Mouse (Mus musculus) adrenal gland, adult 8-10 months (tissue): ENCODE measurements around the gene Kcna3. TPM values are rescaled to one million over a fixed set of nuclear protein-coding genes. Genes with fewer than 3 reads are reported as not detected.

Source experiments
- DNase-seq: peaks from one replicate; pipeline ENCODE4 v3.0.0; 2022
- total RNA-seq, 4 experiments: library from RNA; stranded (reverse); gene quantifications; 2 replicates each; pipeline ENCODE4 v1.2.4; 2022

Gene Kcna3
- total RNA-seq, 4 experiments from 2014 or later, result 0.91 to 2.5 (median 1.3) TPM

DNA sequence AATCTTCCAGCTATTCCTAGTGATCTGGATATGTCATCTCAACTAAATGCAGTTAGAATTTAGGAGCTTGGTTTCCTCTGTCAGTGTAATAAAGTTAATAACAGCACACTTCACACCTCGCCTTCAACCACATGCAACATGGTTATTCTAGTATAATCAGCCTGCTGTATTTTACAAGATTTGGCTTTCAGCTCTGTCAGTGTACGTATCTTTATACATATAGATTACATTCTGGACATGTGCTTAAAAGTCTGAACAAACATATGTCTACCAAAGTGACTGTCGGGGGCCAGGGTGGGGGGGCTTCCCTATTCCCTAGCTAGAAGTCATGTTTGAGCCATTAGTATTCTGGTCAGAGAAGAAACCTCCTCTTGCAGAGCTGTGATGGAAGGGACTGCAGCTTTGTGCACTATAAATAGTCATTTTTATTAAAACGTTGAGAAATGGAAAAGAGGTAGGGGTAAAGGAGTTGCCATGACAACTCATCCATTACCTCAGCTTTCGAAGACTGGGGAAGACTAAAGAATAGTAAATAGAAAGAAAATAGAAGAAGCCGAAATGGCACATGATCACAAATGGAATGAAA is 29.6 kb downstream of the Kcna3 start:
- no peak for DNase-seq

DNA sequence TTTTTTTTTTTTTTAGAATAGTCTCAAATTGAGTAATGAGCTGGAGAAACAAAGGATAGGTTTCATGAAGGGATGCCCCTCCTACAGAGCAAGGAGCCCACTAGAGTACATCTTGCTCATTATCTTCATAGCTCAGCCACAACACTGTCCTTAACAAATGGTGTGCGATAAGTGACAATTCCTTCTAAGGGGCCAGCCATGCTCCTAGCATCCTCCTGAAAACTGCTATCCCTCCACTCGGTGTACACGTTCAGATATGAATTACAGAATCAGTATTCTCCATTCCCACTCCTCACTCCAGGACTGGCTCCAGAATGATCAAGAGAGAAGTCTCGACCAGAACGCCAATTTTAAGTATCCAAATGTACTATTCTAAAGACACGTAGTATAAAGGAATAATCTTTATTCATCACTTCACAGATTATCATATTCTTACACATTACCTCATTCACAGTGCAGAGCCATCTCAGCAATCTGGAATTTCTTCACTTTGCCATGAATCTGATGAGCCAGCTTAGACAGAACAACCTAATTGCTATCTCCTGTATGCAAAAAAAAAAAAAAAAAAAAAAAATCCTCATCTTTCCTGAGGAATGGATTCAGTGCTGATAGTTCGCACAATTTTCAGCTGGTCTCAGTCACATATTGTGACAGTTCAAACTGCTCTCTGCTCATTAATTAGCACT is 30.3 kb downstream of the Kcna3 start:
- no peak for DNase-seq

- DNase-seq, result no peak
Observed at GRCm38 (mm10) chr3:107067245-107067644, 31.3 kb downstream of the Kcna3 start.

- DNase-seq, result no peak
Observed at GRCm38 (mm10) chr3:107073863-107074262, 37.9 kb downstream of the Kcna3 start.

GRCm38 (mm10) chr3:107075705-107076104 is 39.7 kb downstream of the Kcna3 start:
- no peak for DNase-seq

GRCm38 (mm10) chr3:107076658-107077057 is 40.7 kb downstream of the Kcna3 start:
- no peak for DNase-seq

GRCm38 (mm10) chr3:107077101-107077500 is 41.1 kb downstream of the Kcna3 start:
- no peak for DNase-seq

GRCm38 (mm10) chr3:107080803-107081202 is 44.8 kb downstream of the Kcna3 start:
- no peak for DNase-seq

DNA sequence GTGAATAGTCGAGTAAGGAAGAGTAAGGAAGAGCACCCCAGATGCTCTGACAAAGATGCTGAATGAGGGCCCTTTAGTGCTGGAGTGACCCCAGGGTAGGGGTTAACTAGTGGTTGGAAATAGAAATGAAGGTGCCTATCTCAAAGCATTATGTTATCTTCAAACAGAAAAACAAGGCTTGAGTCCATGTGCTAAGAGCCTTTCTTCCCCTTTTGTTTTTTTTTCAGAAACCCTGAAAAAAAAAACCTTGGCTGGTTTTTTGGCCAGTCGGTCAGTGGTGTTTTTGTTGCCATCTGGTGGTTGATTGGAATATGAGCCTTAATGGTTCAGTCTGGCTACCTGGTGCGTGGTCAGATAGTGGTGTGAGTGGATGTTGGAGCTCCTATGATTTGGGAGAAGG is 45.3 kb downstream of the Kcna3 start:
- no peak for DNase-seq

DNA sequence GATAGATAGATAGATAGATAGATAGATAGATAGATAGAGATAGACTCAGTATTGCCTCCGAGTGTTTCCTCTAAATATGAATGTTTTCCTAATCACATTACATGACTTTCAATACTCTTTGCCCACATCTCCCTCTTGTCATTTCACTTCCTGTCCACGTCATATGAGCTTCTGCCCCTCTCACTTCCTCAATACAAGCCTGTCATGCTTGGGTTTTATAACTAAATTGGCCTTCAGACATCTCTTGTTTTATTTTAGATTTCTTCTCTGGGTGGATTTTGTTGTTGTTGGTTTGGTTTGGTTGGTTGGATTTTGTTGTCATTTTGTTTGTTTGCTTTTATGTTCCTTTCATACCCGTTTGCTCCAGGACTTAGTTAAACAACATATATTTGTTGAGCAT is 48.6 kb downstream of the Kcna3 start:
- no peak for DNase-seq

DNA sequence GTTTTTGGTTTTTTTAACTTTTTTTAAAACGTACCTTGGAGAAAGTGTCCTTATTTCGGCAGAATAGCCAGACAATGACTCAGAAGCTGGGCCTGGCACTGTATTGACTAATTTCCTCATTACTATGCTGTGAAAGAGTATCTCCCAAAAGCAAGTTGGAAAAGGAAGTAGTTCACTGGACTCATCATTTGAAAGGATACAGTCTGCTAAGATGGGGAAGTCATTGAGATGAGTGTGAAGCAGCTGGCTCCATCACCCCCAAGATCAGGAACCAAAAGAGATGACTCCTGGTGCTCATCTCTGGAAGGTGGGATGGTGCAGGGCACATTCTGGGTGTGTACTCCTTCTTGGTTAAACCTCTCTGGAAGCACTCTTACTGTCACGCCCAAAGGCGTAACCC is 51.4 kb downstream of the Kcna3 start:
- DNase-seq, result no peak

Other genes starting within 250 kb of the Kcna3 start
- 10 to 100 TPM in 2 of 4 experiments, 1 to 10 TPM in 2; 6.5 to 18.4 (median 12.7) TPM for gene Cd53, start 246.0 kb upstream of the Kcna3 start, total RNA-seq
- not detected for gene Olfr266, start 209.9 kb upstream of the Kcna3 start, total RNA-seq
- 1 to 10 TPM in 2 of 4 experiments, under 1 TPM in 2; 0.61 to 2.3 (median 1.1) TPM for gene Kcna2, start 65.0 kb downstream of the Kcna3 start, total RNA-seq
- not detected for gene Kcna10, start 146.9 kb downstream of the Kcna3 start, total RNA-seq
- gene Cym, start 185.6 kb downstream of the Kcna3 start, total RNA-seq, result under 1 TPM in 3 of 4 experiments, not detected in 1; 0.20 to 0.31 (median 0.28) TPM
- not detected for gene A630076J17Rik, start 194.4 kb downstream of the Kcna3 start, total RNA-seq
- 1 to 10 TPM in 1 of 4 experiments, under 1 TPM in 2, not detected in 1; 0.35 to 1.0 (median 0.52) TPM for gene Prok1, start 203.5 kb downstream of the Kcna3 start, total RNA-seq
- gene Lamtor5, start 242.7 kb downstream of the Kcna3 start, total RNA-seq, result 10 to 100 TPM; 78.3 to 97.4 (median 85.7) TPM